Mouse (Mus musculus): ENCODE measurements at regions not wholly inside any gene's neighbourhood (a gene's known extent, or its start where the extent isn't known, plus 50 kb on each side); places are given as distances from the start of the nearest gene placed in this dataset.

DNA sequence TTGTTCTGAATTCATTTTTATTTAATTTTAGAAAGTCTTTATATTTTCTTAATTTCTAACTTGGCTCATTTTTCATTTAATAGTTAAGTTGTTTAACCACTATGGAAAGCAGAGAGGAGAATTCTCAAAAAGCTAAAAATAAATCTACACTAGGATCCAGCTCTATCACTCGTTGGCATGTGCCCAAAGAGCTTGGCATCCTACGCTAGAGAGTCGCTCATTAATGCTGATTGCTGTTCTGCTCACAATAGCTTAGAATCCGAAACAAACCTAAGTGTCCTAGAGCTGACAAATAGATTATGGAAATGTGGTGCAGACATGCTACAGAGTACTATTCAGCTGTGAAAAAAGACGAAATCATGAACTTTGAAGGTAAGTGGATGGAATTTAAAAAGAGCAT is 386.3 kb upstream of the Pbx1 start:
- TF ChIP-seq POLR2A (IDR thresholded peaks at IDR 0.05; ENCODE audit: control insufficient read depth, low read depth, low read length), result no peak
- TF ChIP-seq CTCF (IDR thresholded peaks at IDR 0.05; ENCODE audit: control insufficient read depth, insufficient read depth, insufficient replicate concordance, low read depth, low read length), result no peak

All from testis, adult 2 months (tissue).